Mouse (Mus musculus): ENCODE data around the gene Als2.

Als2 gene

GRCm38 (mm10) chr1:59212076-59212779, 24.8 kb downstream of the Als2 start:
- DNase-seq (ENCODE audit: low read depth, low spot score) = no peak

- DNase-seq (ENCODE audit: low read depth, low spot score) = no peak
These were observed 25.4 kb downstream of the Als2 start for GRCm38 (mm10) chr1:59211651-59212050.

DNA sequence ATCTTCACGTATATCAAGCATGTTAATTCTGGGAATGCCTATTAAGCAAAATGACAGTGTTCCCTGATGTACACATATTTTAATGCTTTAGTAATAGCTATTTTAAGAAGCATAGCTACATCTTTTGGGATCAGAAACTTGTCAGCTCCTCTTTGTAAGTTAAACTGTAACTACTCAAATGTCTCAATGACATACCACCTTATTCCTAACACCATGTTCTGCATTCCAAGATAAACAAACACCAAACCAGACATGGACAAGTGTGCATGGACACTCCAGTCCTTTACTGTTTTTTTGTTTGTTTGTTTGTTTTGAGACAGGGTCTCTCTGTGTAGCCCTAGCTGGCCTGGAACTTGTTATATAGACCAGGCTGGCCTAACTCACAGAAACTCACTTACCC, 28.7 kb downstream of the Als2 start:
- DNase-seq (ENCODE audit: low read depth, low spot score) = no peak

- no peak for DNase-seq (ENCODE audit: low read depth, low spot score)
These were observed 32.5 kb downstream of the Als2 start for GRCm38 (mm10) chr1:59204489-59204888.

- DNase-seq (ENCODE audit: low read depth, low spot score) = no peak
These were observed 34.7 kb downstream of the Als2 start for GRCm38 (mm10) chr1:59202367-59202766.

- no peak for DNase-seq (ENCODE audit: low read depth, low spot score)
These were observed 35.5 kb downstream of the Als2 start for GRCm38 (mm10) chr1:59201561-59201960.

- DNase-seq (ENCODE audit: low read depth, low spot score) = no peak
These were observed 36.1 kb downstream of the Als2 start for GRCm38 (mm10) chr1:59200960-59201359.

GRCm38 (mm10) chr1:59194979-59195378, 42.1 kb downstream of the Als2 start:
- no peak for DNase-seq (ENCODE audit: low read depth, low spot score)

DNA sequence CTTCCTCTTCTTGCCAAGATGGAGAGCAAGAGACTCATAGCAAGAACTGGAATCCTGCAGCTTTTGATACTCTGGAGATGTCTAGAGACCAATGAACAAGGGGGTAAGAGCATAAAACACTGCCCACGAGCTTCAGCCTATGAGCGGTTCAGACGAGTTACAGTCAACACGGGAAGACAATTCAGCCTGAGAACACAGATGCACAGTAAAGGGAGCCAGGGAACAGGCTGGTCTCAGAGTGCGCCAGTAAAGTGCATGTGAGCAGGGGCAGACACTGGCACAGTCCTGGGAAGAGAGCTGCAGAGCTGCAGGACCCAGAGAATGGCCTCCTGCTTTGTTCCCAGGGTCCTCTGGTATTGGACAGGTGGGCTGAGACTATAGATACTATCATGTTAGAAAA, 49.2 kb downstream of the Als2 start:
- no peak for DNase-seq (ENCODE audit: low read depth, low spot score)

GRCm38 (mm10) chr1:59186317-59186716, 50.7 kb downstream of the Als2 start:
- DNase-seq (ENCODE audit: low read depth, low spot score) = no peak

- DNase-seq (ENCODE audit: low read depth, low spot score) = no peak
These were observed 51.6 kb downstream of the Als2 start for GRCm38 (mm10) chr1:59185410-59185809.

DNA sequence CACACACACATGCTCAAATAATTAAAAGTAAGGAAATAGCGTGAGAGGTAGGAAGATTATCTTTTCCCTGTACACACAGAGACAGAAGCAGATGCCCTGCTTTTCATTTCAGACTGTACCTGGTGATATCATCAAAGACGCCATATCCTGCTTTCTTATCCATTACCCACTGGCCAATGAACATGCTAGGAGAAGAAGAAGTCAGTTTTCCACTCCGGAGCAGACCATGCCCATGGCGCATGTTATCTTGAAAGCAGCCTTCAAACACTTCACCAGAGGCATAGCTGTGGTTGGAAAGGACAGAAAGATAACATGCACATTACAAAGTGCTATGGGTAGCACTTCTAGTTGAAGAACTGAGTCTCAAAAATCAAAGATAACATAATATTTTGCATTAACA, 54.0 kb downstream of the Als2 start:
- no peak for DNase-seq (ENCODE audit: low read depth, low spot score)

GRCm38 (mm10) chr1:59182373-59182772, 54.7 kb downstream of the Als2 start:
- no peak for DNase-seq (ENCODE audit: low read depth, low spot score)

DNA sequence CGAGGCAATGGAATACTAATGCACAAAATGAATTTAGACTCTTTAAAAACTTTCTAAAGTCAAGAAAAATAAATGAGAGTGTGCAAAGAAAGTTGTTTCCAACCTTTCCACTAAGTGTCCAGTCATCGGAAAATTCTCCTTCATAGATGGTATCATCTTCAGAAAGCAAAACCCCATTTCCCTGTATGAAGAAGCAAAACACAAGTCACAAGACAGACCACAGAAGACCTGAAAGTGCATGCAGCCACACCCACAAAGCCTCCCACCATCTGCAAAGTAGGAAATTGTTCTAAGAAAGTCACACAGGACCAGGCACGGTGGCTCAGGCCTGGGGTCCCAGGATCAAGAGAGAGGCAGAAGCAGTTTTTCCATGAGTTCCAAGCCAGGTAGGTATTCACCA, 57.0 kb downstream of the Als2 start:
- DNase-seq (ENCODE audit: low read depth, low spot score) = no peak

- no peak for DNase-seq (ENCODE audit: low read depth, low spot score)
These were observed 58.6 kb downstream of the Als2 start for GRCm38 (mm10) chr1:59178401-59178800.

- DNase-seq (ENCODE audit: low read depth, low spot score) = no peak
These were observed 62.3 kb downstream of the Als2 start for GRCm38 (mm10) chr1:59174514-59175373.

DNA sequence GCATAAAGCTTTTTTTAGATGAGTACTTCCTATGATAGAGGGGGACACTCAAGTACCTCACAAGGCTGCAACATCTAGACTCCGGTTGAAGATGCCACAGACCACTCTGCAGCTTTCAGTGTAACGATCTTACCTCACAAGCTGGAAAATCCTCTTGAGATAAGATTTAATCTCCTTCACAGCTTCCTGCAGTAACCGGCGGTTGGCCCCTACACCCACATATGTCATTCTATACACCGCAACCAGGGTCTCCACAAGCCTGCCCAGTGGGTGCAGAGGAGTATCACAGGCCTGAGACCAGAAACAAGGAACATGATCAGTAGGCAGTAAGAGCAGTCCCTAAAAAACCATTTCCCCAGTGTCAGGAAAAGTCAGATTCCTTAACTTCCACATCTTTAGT, 64.0 kb downstream of the Als2 start:
- DNase-seq (ENCODE audit: low read depth, low spot score) = no peak

DNA sequence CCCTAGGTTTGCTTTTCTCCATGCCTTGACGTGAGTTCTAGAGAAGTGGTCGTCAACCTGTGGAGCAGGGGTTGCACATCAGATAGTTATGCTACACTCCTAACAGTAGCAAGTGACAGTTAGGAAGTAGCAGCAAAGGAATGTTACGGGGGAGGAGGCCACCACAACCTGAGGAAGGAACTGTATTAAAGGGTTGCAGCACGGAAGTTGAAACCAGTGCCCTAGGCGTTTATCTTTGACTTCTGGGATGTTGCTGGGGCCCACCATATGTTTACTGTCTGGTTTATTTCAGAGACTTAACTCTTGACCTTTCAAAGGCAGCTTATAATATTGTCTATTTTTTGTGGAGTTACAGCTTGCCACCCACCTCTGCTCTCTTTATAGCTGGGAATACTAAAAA, 65.2 kb downstream of the Als2 start:
- DNase-seq (ENCODE audit: low read depth, low spot score) = no peak

GRCm38 (mm10) chr1:59170290-59170689, 66.7 kb downstream of the Als2 start:
- DNase-seq (ENCODE audit: low read depth, low spot score) = peak; percentile 6

DNA sequence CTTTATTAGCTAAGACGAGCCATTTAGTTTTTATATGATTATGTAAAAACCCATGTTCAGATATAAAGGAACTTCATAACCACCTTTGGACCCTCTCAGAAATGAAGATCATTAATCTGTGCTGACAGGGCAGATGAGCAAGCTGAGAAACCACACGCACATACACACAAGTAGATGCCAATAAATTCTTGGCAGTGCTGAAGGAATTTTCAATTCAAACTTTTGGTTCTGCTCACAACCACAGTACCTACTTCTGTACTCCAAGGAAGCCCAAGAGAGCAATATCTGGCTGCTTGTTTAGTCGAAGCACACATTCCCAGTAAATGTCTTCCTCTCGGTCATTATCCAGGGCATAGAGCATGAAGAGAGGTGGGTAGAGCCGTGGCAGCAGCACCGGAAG, 67.4 kb downstream of the Als2 start:
- DNase-seq (ENCODE audit: low read depth, low spot score) = no peak

DNA sequence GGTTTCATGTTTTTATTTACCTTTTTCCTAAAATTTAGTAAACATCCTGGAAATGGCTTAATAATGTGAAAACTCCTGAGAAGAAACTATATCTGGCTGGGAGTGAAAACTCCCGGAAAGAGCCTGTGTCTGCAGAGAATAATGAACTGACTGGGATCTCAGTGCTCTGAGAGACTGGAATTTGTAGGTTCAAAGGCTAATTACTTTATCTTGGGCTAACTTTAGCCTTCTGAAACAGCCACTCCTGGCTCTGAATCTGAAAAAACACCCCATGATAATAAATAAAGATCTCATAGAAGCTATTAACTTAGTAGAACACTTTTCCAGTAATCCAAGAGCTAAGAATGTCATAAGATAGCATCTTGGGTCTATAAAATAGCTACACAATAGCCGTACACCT, 68.5 kb downstream of the Als2 start:
- no peak for DNase-seq (ENCODE audit: low read depth, low spot score)

DNA sequence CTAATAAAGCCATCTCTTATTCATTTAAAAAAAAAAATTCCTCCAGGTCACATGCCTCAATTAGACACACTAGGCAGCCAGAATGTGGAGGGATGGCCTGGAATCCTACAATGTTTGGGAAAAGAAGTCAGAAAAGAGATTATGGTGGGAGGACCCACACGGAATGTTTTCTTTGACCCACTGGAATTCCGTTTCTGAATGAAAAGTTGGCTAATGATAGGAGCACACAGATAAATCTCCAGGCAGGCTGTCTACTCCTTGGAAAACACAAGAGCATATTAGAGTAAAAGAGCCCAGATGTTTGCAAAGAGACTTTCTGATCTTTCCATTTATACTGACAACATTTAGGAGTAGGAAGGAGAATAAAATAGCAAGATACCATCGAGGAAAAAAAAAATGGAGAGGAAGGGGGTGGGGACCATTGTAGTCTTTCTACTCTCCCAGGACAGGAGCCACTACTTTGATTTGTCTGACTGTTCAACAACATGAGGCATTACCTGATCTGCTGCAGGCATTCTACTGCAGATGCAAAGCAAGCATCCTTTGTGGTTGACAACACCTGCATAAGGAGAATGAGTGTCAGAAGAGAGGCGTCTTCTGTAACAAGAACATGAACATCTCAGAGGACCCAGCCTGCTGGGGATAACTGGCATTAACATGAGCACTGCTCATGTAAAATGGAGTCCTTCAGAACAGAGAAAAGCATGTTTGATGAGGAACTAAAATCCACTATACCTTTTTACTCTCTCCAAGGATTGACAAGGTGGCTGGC, 69.2 kb downstream of the Als2 start:
- DNase-seq (ENCODE audit: low read depth, low spot score) = no peak

All from 3T3-L1 (cell line).